Mouse (Mus musculus) intestine, embryonic 14.5 days (tissue): ENCODE measurements around the gene Cyp4a32. TPM values are rescaled to one million over a fixed set of nuclear protein-coding genes. Genes with fewer than 3 reads are reported as not detected.
"Not testable (repeated sequence)": the region's sequence is repeated elsewhere in the genome, so short reads cannot be mapped to it uniquely, and the experiment has no call there.

ENCODE experiments used
- ATAC-seq: fragments of 200-750 bp; cut with Nextera tagmentation; replicated peaks from 2 replicates; pipeline ENCODE4 v1.8.0; 2017; ENCODE audit warnings: low read depth, moderate number of reproducible peaks, moderate TSS enrichment, moderate library complexity; ENCODE audit not compliant: low FRiP score, low TSS enrichment
- DNase-seq: peaks from one replicate; pipeline ENCODE4 v3.0.0-alpha.2; 2018; ENCODE audit warnings: low spot score
- H3K27ac ChIP-seq: fragments of 300-500 bp; sonication (generic); 2 replicates; pipeline ENCODE4 v1.5.1; 2014; ENCODE audit warnings: low read depth, mild to moderate bottlenecking, control low read depth
- H3K27me3 ChIP-seq: fragments of 300-500 bp; sonication (generic); replicated peaks from 2 replicates; pipeline ENCODE4 v1.6.1; 2014; ENCODE audit warnings: low read length, control low read depth; ENCODE audit not compliant: control insufficient read depth, insufficient read depth
- H3K36me3 ChIP-seq: fragments of 300-500 bp; sonication (generic); 2 replicates; pipeline ENCODE4 v1.6.1; 2014; ENCODE audit warnings: low read length, control low read depth; ENCODE audit not compliant: control insufficient read depth, insufficient read depth
- H3K4me1 ChIP-seq: fragments of 300-500 bp; sonication (generic); replicated peaks from 2 replicates; pipeline ENCODE4 v1.6.1; 2014; ENCODE audit warnings: low read length, control low read depth, mixed read lengths; ENCODE audit not compliant: control insufficient read depth, insufficient read depth
- H3K4me2 ChIP-seq: fragments of 300-500 bp; sonication (generic); 2 replicates; pipeline ENCODE4 v1.6.1; 2014; ENCODE audit warnings: low read length
- H3K4me3 ChIP-seq: fragments of 300-500 bp; sonication (generic); 2 replicates; pipeline ENCODE4 v1.5.1; 2014; ENCODE audit warnings: low read depth, low read length, control low read depth, mixed read lengths
- H3K9ac ChIP-seq: fragments of 300-500 bp; sonication (generic); 2 replicates; pipeline ENCODE4 v1.6.1; 2014; ENCODE audit warnings: mild to moderate bottlenecking, low read length
- H3K9me3 ChIP-seq: fragments of 300-500 bp; sonication (generic); 2 replicates; pipeline ENCODE4 v1.6.1; 2016; ENCODE audit warnings: low read length, control low read depth; ENCODE audit not compliant: control insufficient read depth
- WGBS: fragments of 180-500 bp; shearing (Covaris S2); extraction: QIAGEN DNeasy Blood & Tissue Kit; methylation state at CpG from one replicate; pipeline ENCODE4 v1.1.7; 2014; 5-methylcytosine and 5-hydroxymethylcytosine counted together
- polyA plus RNA-seq: library from polyadenylated mRNA; unstranded; fragments of >200 nt; fragmentation: Nextera tagmentation; extraction: Ambion mirVana; gene quantifications from 2 replicates; pipeline ENCODE4 v1.2.1, GENCODE M21; 2014

Gene Cyp4a32
- polyA plus RNA-seq, 1 experiment from 2014 or later = not detected

DNA sequence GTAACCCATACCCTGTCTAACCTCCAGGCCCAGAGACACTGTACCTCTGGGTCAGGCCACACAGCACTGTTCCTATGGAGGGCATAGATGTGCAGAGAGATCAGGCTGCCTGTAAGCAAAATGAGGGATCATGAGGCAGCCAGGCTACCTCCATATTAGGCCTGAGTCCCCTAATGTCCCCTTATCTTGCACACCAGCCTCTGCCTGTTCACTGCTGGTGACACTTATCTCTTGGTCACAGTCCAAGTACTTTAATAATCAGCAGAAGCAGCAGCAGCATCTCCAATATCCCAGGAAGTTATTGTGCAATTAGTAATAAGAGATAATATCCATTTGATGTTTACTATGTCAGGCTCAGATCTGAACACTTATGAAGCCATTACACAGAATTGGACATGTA is 17.7 kb upstream of the Cyp4a32 start:
- ATAC-seq (no peak), DNase-seq (no peak)
- no peaks in the 10 kb centered on the region for H3K27me3 ChIP-seq
- H3K4me2 ChIP-seq = no peak overlapping the region
- no peak overlapping the region for H3K4me3 ChIP-seq
- H3K4me1 ChIP-seq = no peaks in the 10 kb centered on the region
- H3K9me3 ChIP-seq = no peaks in the 10 kb centered on the region
- H3K27ac ChIP-seq = no peak overlapping the region
- H3K36me3 ChIP-seq = no peaks in the 10 kb centered on the region
- H3K9ac ChIP-seq = no peak overlapping the region

DNA sequence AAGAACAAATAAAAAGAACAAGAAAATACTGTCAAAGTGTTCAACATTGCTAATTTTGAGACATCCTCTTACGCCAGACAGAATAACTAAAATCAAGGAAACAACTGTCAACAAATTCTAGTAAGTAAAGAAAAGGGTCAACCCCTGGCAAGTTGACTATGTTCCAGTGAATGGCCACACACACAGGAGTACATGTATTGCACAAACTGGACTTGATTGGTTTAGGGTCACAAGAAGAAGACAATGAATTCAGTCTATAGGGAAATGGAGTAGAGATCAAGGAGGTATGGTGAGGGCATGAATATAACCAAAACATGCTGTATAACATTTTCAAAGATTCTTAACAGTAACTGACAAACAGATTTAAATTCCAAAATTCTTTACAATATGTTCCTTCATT is 4.4 kb upstream of the Cyp4a32 start:
- no peak for ATAC-seq

DNA sequence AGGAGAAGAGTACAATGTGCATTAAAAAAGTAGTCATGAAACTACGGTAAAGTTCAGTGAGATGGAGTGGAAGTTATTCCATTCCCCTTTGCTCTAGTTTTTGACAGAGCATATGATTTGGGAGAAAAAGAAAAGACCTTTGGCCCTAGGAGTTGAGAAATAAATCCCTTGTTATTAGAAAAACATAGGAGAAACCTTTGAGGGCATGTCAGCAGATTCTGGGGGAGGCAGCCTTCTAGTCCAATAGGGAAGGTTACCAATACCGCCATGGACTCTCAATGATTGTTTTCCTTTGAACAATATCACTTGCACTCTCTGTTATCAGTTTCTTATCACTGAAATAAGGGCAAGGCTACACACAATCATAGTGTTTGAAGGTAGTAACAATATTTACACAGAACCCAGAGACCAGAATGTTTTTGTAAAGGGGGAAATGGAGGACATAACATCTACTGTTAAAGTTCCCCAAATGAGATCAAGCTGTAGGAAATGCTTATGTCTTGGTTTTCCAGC is 3.9 kb upstream of the Cyp4a32 start:
- Histone ChIP-seq H3K4me2 (no peak overlapping the region), H3K4me1 (no peaks in the 10 kb centered on the region), H3K9me3 (no peaks in the 10 kb centered on the region), H3K36me3 (no peaks in the 10 kb centered on the region), H3K27me3 (no peaks in the 10 kb centered on the region), H3K4me3 (no peak overlapping the region), H3K27ac (no peak overlapping the region), H3K9ac (no peak overlapping the region)
- ATAC-seq (no peak), DNase-seq (no peak)
- 86% methylated on average over 2 of the region's 2 CpGs for WGBS

More for the DNA sequence above, 4.4 kb upstream of the Cyp4a32 start:
- Histone ChIP-seq H3K27ac (no peak overlapping the region), H3K4me1 (no peaks in the 10 kb centered on the region), H3K9ac (no peak overlapping the region), H3K9me3 (no peaks in the 10 kb centered on the region), H3K4me2 (no peak overlapping the region), H3K36me3 (no peaks in the 10 kb centered on the region), H3K4me3 (no peak overlapping the region), H3K27me3 (no peaks in the 10 kb centered on the region)
- DNase-seq = no peak
- WGBS = 92% methylated on average over 1 of the region's 1 CpGs

DNA sequence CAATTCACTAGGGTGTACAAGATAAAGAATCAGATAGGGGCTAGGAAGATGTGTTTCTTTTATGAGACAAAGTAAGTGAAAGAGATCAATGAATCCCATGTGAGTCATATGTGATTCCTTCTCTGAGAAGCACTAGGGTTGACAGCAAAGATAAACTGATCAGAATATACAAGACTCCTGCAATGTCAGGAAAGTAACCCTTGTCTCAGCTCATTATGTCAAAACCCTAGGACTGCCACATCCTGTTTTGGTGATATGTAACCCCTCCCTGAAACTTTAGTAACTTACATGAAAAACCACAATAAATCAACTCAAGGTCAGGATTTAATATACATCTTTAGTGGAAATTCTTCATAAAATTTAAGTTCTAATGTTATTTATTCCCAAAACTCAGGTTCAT is 13.2 kb downstream of the Cyp4a32 start:
- Histone ChIP-seq H3K27me3 (no peaks in the 10 kb centered on the region), H3K9me3 (no peaks in the 10 kb centered on the region), H3K9ac (no peak overlapping the region), H3K36me3 (no peaks in the 10 kb centered on the region), H3K27ac (no peak overlapping the region), H3K4me2 (no peak overlapping the region), H3K4me3 (no peak overlapping the region), H3K4me1 (no peaks in the 10 kb centered on the region)
- ATAC-seq (no peak), DNase-seq (no peak)

DNA sequence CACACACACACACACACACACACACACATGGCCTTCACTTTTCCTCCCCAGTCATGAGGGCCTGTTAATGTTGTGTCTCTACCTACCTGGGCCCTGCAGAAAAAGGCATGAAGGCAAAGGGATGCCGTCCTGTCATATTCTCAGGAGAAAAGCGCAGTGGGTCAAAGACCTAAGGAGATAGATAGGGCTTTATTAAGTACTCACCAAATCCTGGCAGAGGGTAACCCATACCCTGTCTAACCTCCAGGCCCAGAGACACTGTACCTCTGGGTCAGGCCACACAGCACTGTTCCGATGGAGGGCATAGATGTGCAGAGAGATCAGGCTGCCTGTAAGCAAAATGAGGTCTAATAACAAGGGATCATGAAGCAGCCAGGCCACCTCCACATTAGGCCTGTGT is 24.8 kb downstream of the Cyp4a32 start:
- not testable (repeated sequence) for H3K4me3 ChIP-seq, H3K9me3 ChIP-seq, H3K4me2 ChIP-seq, H3K27ac ChIP-seq, H3K4me1 ChIP-seq, H3K9ac ChIP-seq, DNase-seq, H3K27me3 ChIP-seq, H3K36me3 ChIP-seq, ATAC-seq
- WGBS = 89% methylated on average over 3 of the region's 3 CpGs

DNA sequence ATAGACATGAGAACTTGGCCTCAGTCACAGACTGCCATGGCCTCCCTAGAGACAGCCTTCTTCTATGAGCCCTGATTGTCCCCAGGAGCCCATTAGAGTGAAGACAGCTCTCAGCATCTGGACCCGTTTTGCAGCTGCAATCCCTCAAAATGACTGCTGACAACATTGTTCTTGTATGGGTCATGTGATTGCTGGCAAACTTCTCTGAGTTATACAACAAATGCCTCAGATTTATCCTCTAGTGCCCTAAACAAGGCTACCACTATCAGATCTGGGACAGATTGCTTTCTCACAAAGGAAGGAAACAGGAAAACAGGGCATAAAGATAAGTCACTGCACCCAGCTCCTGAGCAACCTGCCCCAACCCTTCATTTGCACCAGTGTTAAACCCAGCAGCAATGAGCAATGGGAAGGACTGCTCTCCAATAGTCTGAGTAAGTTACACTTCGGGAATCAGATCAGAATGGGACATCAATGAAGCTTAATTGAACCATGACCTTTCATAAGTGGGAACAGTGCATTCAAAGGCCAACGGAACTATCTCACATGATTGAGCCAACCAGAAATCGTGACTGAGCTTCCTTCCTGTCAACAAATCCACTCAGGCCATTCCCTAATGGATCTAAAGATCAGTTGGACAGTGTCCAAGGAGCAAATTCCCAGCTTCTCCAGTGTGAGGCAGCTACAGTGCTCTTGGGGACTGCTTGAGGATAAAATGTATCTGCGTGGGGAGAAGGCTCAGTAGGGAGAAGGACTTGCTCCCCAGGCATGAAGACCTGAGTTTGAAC is 42.4 kb downstream of the Cyp4a32 start:
- Histone ChIP-seq H3K36me3 (no peaks in the 10 kb centered on the region), H3K4me2 (no peak overlapping the region), H3K9ac (no peak overlapping the region), H3K4me3 (no peak overlapping the region), H3K9me3 (no peaks in the 10 kb centered on the region), H3K27me3 (no peaks in the 10 kb centered on the region), H3K4me1 (no peaks in the 10 kb centered on the region), H3K27ac (no peak overlapping the region)
- WGBS = 57% methylated on average over 5 of the region's 5 CpGs
- ATAC-seq (no peak), DNase-seq (no peak)

DNA sequence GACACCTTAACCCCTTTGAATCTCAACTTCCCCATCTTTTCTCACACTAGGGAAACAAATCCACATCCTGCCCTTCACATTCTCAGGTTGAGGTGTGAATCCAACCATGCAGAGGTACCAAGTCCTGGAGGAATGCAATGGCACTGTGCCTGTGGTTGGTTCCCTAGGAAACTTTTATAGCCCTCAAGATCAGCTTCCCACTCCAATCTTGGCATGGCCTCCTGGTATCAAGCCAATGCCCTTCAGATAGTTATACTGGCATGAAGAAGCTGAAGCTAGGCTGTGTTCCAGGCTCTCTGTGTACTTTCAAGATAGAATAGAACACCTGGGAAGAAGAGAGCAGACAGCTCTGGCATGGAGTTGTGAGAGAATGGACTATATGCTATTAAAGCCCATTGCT is 44.6 kb downstream of the Cyp4a32 start:
- ATAC-seq = no peak
- no peak overlapping the region for H3K4me3 ChIP-seq
- no peaks in the 10 kb centered on the region for H3K4me1 ChIP-seq
- H3K27me3 ChIP-seq = no peaks in the 10 kb centered on the region
- H3K4me2 ChIP-seq = no peak overlapping the region
- H3K9me3 ChIP-seq = no peaks in the 10 kb centered on the region
- no peak overlapping the region for H3K27ac ChIP-seq
- no peak for DNase-seq
- H3K9ac ChIP-seq = no peak overlapping the region
- H3K36me3 ChIP-seq = no peaks in the 10 kb centered on the region

DNA sequence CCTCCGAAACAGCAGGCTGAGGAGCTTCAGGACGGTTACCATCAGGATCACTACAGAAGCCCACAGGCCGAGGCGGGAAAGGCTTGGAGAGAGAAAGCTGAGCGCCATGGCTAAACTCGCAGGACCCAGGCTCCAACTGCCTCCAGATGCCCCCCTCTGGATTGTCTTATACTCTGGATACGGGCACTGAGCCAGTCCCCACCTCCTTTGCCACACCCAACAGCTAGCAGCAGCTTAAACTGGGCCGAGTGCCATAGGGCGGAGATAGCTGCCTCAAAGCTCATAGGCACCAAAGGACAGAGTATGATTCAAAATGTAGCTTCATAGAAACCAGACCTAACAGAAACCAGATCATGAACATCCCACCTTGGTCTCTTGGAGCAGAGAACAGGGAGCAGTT is 46.8 kb downstream of the Cyp4a32 start, which contains the start of gene Cyp4b1:
TSS of gene Cyp4b1 (minus strand) at position 144 of the 400 bp plus-strand sequence.
- Histone ChIP-seq H3K9ac (no peak within 1 kb of the TSS), H3K27ac (no peak within 1 kb of the TSS), H3K27me3 (no peaks in the 10 kb centered on the region), H3K4me1 (no peaks in the 10 kb centered on the region), H3K36me3 (no peaks in the 10 kb centered on the region), H3K4me2 (no peak within 1 kb of the TSS), H3K4me3 (no peak within 1 kb of the TSS), H3K9me3 (no peaks in the 10 kb centered on the region)
- ATAC-seq (no peak), DNase-seq (no peak)
- 83% methylated on average over 9 of the region's 9 CpGs for WGBS

DNA sequence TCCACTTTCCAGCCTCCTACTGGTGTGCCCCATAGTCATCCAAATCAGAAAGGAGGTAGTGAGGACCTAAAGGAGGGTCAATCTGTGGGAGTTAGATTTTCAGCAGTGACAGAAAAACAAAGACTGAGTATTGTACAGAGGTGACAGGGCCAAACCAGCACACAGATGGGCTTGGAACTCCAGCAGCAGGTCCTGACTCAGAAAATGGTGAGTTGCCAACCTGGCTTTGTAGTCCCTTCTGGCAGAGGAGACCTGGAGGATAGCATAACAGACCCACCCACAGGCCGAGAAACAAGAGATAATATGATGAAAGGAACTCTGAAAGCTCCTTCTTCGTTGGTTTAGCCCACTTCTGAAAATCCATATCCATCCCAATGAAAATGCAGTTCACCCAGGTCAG is 48.0 kb downstream of the Cyp4a32 start:
- WGBS = 68% methylated on average over 2 of the region's 2 CpGs
- no peaks in the 10 kb centered on the region for H3K27me3 ChIP-seq
- no peak overlapping the region for H3K9ac ChIP-seq
- no peak overlapping the region for H3K27ac ChIP-seq
- H3K9me3 ChIP-seq = no peaks in the 10 kb centered on the region
- no peak for ATAC-seq
- no peak for DNase-seq
- H3K36me3 ChIP-seq = no peaks in the 10 kb centered on the region
- no peak overlapping the region for H3K4me3 ChIP-seq
- no peak overlapping the region for H3K4me2 ChIP-seq
- no peaks in the 10 kb centered on the region for H3K4me1 ChIP-seq
